Mouse (Mus musculus) CH12.LX (cell line): Measurements from ENCODE around the gene Nktr.

ENCODE experiments used
- EP300 ChIP-seq: IDR thresholded peaks from 2 replicates; pipeline ENCODE4 v1.6.1; 2011; ENCODE audit warnings: low read length, improper control_type of control experiment
- MYC ChIP-seq: IDR thresholded peaks from 2 replicates; pipeline ENCODE4 v1.6.1; 2011; ENCODE audit warnings: low read depth, mild to moderate bottlenecking, improper control_type of control experiment, low read length
- NELFE ChIP-seq: IDR thresholded peaks from 2 replicates; pipeline ENCODE4 v1.6.1; 2011; ENCODE audit warnings: low read depth, low read length, improper control_type of control experiment
- POLR2A ChIP-seq: IDR thresholded peaks from 2 replicates; pipeline ENCODE4 v1.6.1; 2011; ENCODE audit warnings: low read depth, mild to moderate bottlenecking, improper control_type of control experiment, low read length

GRCm38 (mm10) chr9:121798887-121799520 is 80.0 kb downstream of the Nktr start:
- TF ChIP-seq POLR2A (no peak), NELFE (no peak), EP300 (no peak), MYC (no peak)
